Comparison of ENCODE assay signal across 26 mouse cellular contexts in the genomic region with DNA sequence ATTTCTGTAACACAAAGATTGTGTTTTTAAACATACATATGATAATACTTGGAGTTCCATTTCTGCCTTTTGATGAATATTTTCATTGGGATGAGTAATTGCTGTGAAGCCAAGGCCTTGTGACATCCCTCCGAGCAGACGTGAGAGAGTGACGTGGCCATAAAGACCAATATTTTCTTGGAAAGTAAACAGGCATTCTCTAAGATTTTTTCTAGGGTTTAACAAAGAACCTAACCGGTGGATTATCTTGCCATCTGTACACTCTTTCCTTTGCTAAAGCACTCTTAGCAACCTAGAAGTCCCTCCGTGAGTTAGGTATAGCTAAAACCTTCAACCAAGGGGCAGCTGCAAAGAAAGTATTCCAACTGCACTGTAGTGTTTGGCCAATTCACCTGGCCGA. TPM values are rescaled to one million over a fixed set of nuclear protein-coding genes. Genes with fewer than 3 reads are reported as not detected.
DNase-seq lines count a peak whose midpoint lies in the region; ATAC-seq lines count a peak whose summit lies in the region.
"Had no signal": no experiment of that assay in that cellular context is flagged by ENCODE, and none has a peak within 500 bp of the region (broad histone marks: within the 10 kb centered on the region; RNA-seq: fewer than 3 reads in every experiment).

No protein-coding gene starts in this region.

- H3K4me3 ChIP-seq in heart, embryonic 10.5 days: no peak overlapping the region
- no peak overlapping the region for H3K4me3 ChIP-seq in heart, embryonic 13.5 days
- no peak overlapping the region for H3K4me3 ChIP-seq in heart, embryonic 16.5 days (ENCODE audit: low read length)
- H3K4me3 ChIP-seq: embryonic facial prominence, embryonic 10.5 days; embryonic facial prominence, embryonic 13.5 days; erythroblast, embryonic 14.5 days; forebrain, embryonic 12.5 days; forebrain, embryonic 15.5 days had no signal

- H3K4me1 ChIP-seq in heart, embryonic 10.5 days: peaks cover 5% of the 10 kb centered on the region; the same call in 1 of the 2 replicates
- peaks cover 24% of the 10 kb centered on the region for H3K4me1 ChIP-seq in heart, embryonic 13.5 days
- peaks cover 14% of the 10 kb centered on the region for H3K4me1 ChIP-seq in heart, embryonic 16.5 days (ENCODE audit: control insufficient read depth, insufficient read depth, low read length)
- H3K4me1 ChIP-seq: embryonic facial prominence, embryonic 10.5 days; embryonic facial prominence, embryonic 13.5 days; forebrain, embryonic 12.5 days; forebrain, embryonic 15.5 days had no signal

- ATAC-seq in heart, embryonic 13.5 days (ENCODE audit: extremely low read depth, insufficient number of reproducible peaks, low FRiP score, low TSS enrichment): no peak
- no peak for ATAC-seq in heart, embryonic 16.5 days (replicated peaks; ENCODE audit: extremely low read depth, insufficient read depth, low FRiP score)
- ATAC-seq: activated CD4-positive, CD25-positive, alpha-beta regulatory T cell, adult 4 months; forebrain, embryonic 15.5 days; hindbrain, postnatal 0 days; inflammation-experienced regulatory T-cells, adult 6 months; intestine, embryonic 16.5 days had no signal

- intact Hi-C loops in heart, postnatal 36 days (cut with DNase I): no loop called here
- intact Hi-C loops in heart, postnatal 25 days (cut with DNase I): no loop called here

- 0 out of 2 replicates have a peak overlapping the region, but pooled peaks have one; percentile 62 for H3K27ac ChIP-seq in heart, embryonic 10.5 days
- 0 out of 2 replicates have a peak overlapping the region, but pooled peaks have one; percentile 21 for H3K27ac ChIP-seq in heart, embryonic 13.5 days (replicated peaks)
- H3K27ac ChIP-seq in heart, embryonic 16.5 days (ENCODE audit: low read length): peak overlapping the region; percentile 6; the same call in 1 of the 2 replicates
- H3K27ac ChIP-seq: embryonic facial prominence, embryonic 10.5 days; embryonic facial prominence, embryonic 13.5 days; forebrain, embryonic 12.5 days; forebrain, embryonic 15.5 days; hindbrain, embryonic 14.5 days; hindbrain, postnatal 0 days had no signal

- no peaks in the 10 kb centered on the region for H3K27me3 ChIP-seq in heart, embryonic 10.5 days (ENCODE audit: insufficient read depth, poor library complexity, severe bottlenecking)
- H3K27me3 ChIP-seq in heart, embryonic 13.5 days (replicated peaks): no peaks in the 10 kb centered on the region
- H3K27me3 ChIP-seq in heart, embryonic 16.5 days (ENCODE audit: control insufficient read depth, insufficient read depth, low read length): no peaks in the 10 kb centered on the region
- H3K27me3 ChIP-seq: embryonic facial prominence, embryonic 13.5 days; forebrain, embryonic 12.5 days; forebrain, embryonic 15.5 days had no signal

- no peak overlapping the region; the same call in 1 of the 2 replicates for H3K9ac ChIP-seq in heart, embryonic 13.5 days
- H3K9ac ChIP-seq in heart, embryonic 16.5 days (ENCODE audit: low read length): no peak overlapping the region
- H3K9ac ChIP-seq: embryonic facial prominence, embryonic 13.5 days; forebrain, embryonic 12.5 days; forebrain, embryonic 15.5 days; hindbrain, embryonic 14.5 days had no signal

- DNase-seq in adrenal gland, adult 2 months: peak; percentile 18
- DNase-seq in adrenal gland, postnatal 25 days: no peak
- DNase-seq in heart, embryonic 10.5 days (ENCODE audit: low spot score): no peak
- DNase-seq in heart, postnatal 36 days: no peak
- no peak for DNase-seq in heart, postnatal 4 days
- no peak for DNase-seq in heart, postnatal 25 days (ENCODE audit: low spot score)
- DNase-seq: cerebellum, adult 11-12 months; cerebellum, adult 8-10 months; cerebellum, postnatal 10 days; cerebellum, postnatal 36 days; embryo, embryonic 11 days; gastrocnemius, postnatal 25 days; kidney, adult 18-20 months; kidney, adult 9 months had no signal

- WGBS in heart, embryonic 10.5 days: 78% methylated on average over 6 of the region's 6 CpGs
- 72% methylated on average over 6 of the region's 6 CpGs for WGBS in heart, embryonic 13.5 days
- WGBS in heart, embryonic 16.5 days: 65% methylated on average over 6 of the region's 6 CpGs

- H3K9me3 ChIP-seq in heart, embryonic 10.5 days: no peaks in the 10 kb centered on the region
- H3K9me3 ChIP-seq in heart, embryonic 13.5 days: no peaks in the 10 kb centered on the region
- no peaks in the 10 kb centered on the region for H3K9me3 ChIP-seq in heart, embryonic 16.5 days (replicated peaks; ENCODE audit: control insufficient read depth, low read length)
- H3K9me3 ChIP-seq: embryonic facial prominence, embryonic 10.5 days; embryonic facial prominence, embryonic 13.5 days; forebrain, embryonic 12.5 days; forebrain, embryonic 15.5 days had no signal

- H3K36me3 ChIP-seq in heart, embryonic 10.5 days: peaks cover 4% of the 10 kb centered on the region; the same call in 1 of the 2 replicates
- H3K36me3 ChIP-seq in heart, embryonic 13.5 days: peaks cover 8% of the 10 kb centered on the region; the same call in 1 of the 2 replicates
- peaks cover 3% of the 10 kb centered on the region; the same call in 1 of the 2 replicates for H3K36me3 ChIP-seq in heart, embryonic 16.5 days (ENCODE audit: control insufficient read depth, insufficient read depth)
- H3K36me3 ChIP-seq: forebrain, embryonic 12.5 days; forebrain, embryonic 15.5 days had no signal

- H3K4me2 ChIP-seq in heart, embryonic 13.5 days: peak overlapping the region; percentile 23; the same call in 1 of the 2 replicates
- peak overlapping the region; percentile 17; the same call in 1 of the 2 replicates for H3K4me2 ChIP-seq in heart, embryonic 16.5 days (ENCODE audit: low read depth, low read length)
- H3K4me2 ChIP-seq: embryonic facial prominence, embryonic 13.5 days; forebrain, embryonic 12.5 days; forebrain, embryonic 15.5 days; hindbrain, embryonic 14.5 days had no signal

RNA-seq across cellular contexts. Expression of gene Bbx, which starts 32.4 kb away (rescaled TPM):
- 10 to 100 TPM; 33.1 to 34.3 TPM for total RNA-seq in adrenal gland, adult 2 months (2021)
- 5.8 and 8.4 TPM in 2 replicates for polyA plus RNA-seq in adrenal gland, adult 2 months (2012; rRNA removed)
- 35.0 and 46.2 TPM in 2 replicates for total RNA-seq in adrenal gland, postnatal 25 days (2021)
- polyA plus RNA-seq in heart, embryonic 10.5 days (2016; fragmentation: Nextera tagmentation; extraction: Ambion mirVana): 41.6 and 50.2 TPM in 2 replicates
- 10 to 100 TPM; 11.2 to 16.6 TPM for total RNA-seq in heart, postnatal 36 days (2021)
- polyA plus RNA-seq in heart, embryonic 13.5 days (2015; fragmentation: Nextera tagmentation; extraction: Ambion mirVana): 32.0 and 35.8 TPM in 2 replicates
- 10 to 100 TPM; 20.0 to 20.6 TPM for total RNA-seq in heart, postnatal 4 days (2021)
- 27.9 and 30.0 TPM in 2 replicates for polyA plus RNA-seq in heart, embryonic 16.5 days (2015; fragmentation: Nextera tagmentation; extraction: Ambion mirVana)
- 10 to 100 TPM; 11.7 to 14.7 TPM for total RNA-seq in heart, postnatal 25 days (2021)

Comparison
In these comparisons a context has a peak if more than half of its experiments do, and no peak if none do; other contexts are left out.
1. H3K27ac ChIP-seq: peak in every context shown above with its lines; median percentile 62 in heart, embryonic 10.5 days; 21 in heart, embryonic 13.5 days; 6 in heart, embryonic 16.5 days.